Mouse (Mus musculus): ENCODE measurements around the gene Kncn. TPM values are rescaled to one million over a fixed set of nuclear protein-coding genes. Genes with fewer than 3 reads are reported as not detected.

Kncn gene
- polyA plus RNA-seq (2015; fragmentation: Nextera tagmentation; extraction: Ambion mirVana) = not detected in 2 replicates

DNA sequence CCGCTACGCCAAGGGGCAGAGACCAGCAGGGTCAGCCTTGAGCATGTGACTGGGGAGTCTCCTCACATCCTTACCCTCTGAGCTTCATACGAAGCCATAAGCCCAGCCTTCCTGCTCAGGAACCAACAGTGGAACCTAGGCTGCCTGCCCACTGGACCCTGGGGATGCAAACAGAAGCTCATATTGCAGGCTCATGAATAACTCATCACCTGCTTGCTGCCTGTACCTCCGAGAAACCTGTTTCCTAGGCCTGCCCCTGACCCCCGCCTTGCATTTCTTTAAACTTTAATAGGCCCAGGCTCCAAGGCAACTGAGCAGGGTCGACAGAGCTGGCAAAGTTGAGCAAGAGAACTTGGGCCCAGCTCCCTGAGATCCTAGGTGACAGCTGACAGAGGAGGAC is at the start of gene Kncn:
Gene Kncn (plus strand): TSS at position 379 of the 400 bp plus-strand sequence.
- DNase-seq (ENCODE audit: low spot score) = no peak

- DNase-seq (ENCODE audit: low spot score) = no peak
These were observed 48.6 kb upstream of the Kncn start for GRCm38 (mm10) chr4:115835576-115835975.

DNA sequence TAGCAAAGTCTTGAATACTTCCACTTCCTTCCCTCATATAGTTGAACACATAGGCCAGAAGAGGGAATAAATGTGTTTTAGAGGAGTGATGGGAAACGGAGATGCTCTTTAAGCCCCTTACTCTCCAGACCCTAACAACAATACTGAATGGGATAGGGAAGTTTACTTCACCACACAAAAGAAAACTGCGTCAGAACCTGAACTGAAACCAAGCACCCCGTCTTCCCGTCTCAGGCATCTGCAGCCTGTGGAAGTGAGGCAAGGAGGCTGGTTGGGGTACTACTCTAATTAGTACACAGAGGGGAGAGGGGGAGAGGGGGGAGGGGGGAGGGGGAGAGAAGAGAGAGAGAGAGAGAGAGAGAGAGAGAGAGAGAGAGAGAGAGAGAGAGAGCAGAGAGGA is 46.0 kb upstream of the Kncn start:
- peak; percentile 34 for DNase-seq (ENCODE audit: low spot score)

DNA sequence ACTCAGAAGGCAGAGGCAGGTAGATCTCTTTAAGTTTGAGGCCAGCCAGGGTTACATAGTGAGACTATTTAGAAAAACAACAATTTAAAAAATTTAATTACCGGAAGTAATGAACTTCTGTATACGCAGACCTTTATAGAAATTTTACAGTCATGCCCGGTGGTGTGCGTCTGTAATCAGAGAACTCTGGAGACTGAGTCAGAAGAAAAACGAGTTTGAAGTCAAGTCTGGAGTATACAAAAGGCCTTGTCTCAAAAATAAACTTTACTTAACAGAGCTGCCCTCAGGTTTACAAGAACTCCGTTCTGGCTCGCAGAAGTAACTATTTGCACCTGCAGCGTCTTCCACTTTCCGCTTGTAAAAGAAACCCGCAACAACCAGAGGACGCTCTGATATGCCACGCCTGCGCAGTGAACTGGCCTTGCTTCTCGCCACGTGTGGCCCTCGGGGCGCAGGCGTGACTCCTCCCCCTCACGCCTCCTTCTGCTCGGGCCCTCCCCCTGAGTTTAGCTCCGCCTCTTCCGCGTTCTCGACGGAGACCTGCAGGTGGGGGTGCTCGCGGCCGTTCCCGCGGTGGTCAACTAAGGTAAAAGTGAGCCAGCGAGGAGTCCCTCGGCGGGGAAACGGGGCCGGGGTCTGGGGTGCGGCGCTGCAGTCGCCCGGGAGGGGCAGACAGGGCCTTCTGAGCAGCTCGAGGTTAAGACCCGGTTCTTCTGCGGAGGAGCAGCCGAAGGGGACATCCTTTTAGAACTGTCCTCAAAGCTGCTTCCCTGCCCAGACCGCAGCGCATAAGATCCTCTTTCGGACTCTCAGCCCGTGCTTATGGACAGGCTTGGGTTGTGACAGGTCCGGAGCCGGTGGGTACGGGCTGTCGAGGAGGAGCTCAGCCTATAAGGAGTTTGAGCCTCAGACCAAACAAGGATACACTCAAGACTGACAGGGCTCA is 45.2 kb upstream of the Kncn start, which contains the start of gene Mknk1:
Gene Mknk1 (plus strand): TSS at position 503 of the 946 bp plus-strand sequence.
- DNase-seq (ENCODE audit: low spot score) = peak; percentile 96

DNA sequence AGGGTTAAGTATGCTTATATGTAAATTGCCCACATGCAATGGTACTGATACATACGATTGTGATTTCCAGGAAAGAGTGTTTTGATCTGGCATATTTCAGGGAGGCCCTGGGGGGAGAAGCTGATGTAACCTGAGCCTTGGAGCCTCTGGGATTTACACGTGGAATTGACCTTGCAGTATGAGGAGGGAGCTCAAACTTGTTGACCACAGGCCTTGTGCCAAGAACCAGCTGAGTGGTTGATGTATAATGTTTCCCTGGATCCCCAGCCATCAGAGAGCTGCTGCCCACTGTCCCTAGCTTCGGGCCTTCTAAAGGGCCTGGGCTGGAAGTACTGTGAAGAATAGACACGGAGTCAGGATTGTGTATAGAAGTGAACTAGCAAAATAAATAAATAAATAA is 44.2 kb upstream of the Kncn start:
- DNase-seq (ENCODE audit: low spot score) = no peak

DNA sequence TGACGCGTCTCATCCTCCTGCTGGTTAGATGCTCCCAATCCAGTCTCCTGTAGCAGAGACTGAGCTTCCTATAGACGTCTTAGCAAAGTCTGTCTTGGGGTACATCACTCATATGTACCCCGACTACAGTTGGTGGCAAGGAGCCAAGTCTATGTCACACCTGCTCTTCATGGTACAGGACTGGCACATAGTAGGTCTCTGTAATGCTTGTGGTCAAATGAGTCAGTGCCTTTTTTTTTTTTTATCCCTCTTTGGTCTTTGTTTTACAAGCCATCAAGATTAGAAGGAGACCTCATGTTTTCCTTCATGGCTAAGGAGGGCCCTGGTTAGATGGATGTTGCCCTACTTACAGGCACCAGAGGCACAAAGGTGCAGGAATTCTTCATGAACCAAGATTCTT is 43.4 kb upstream of the Kncn start:
- DNase-seq (ENCODE audit: low spot score) = no peak

DNA sequence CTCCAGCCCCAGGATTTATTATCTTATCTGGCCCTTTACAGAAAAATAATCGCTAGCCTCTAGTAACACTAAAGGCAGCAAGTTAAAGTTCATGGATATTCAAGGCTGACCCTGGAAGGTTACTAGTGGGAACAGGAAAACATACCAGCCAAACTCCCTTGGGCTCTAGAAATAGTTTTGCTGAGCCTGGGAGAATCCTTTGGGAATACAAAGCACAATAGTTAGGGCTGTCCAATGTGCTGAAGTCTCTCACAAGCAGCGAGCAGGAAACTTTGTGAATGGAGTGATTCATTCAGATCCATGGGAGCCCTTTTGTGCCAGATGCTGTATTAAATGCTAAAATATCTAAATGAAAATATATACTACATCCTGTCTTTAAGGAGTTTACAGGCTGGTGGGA is 37.5 kb upstream of the Kncn start:
- DNase-seq (ENCODE audit: low spot score) = no peak

- DNase-seq (ENCODE audit: low spot score) = no peak
These were observed 36.8 kb upstream of the Kncn start for GRCm38 (mm10) chr4:115847377-115847776.

GRCm38 (mm10) chr4:115848083-115848482 is 36.1 kb upstream of the Kncn start:
- no peak for DNase-seq (ENCODE audit: low spot score)

DNA sequence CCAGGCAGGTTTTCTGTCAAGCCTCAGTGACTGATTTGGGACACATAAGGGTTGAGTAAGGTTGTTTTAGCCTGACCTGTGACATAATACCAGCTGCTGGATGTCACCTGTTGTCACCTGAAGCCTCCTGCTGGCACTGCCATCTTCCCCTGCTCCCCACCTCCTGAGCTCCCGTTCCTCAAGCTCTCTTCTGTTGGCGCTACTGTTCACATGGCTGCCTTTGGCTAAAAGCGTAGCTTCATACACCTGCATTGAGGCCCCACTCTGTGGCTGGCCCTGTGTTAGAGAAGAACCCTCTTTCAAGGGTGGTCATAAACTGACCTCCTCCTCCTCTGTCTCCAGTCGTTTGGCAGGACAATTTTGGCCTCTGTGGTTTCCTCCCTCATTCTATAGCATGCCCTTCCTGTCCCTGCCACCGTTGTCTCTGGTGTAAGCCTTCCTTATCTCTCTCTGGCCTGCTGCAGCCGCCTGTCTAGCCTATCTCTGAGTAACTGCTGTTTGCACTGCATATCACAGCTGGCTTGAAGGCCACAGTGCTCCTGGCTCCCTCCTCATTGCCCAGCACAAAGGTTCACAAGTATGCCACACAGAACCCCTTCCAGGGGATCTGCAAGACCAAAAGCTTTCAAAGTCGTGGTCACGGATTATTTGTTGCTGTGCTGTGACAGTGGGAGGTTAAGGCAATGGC is 35.1 kb upstream of the Kncn start:
- DNase-seq (ENCODE audit: low spot score) = no peak

GRCm38 (mm10) chr4:115850111-115850510 is 34.1 kb upstream of the Kncn start:
- DNase-seq (ENCODE audit: low spot score) = no peak

GRCm38 (mm10) chr4:115850631-115851030 is 33.6 kb upstream of the Kncn start:
- no peak for DNase-seq (ENCODE audit: low spot score)

DNA sequence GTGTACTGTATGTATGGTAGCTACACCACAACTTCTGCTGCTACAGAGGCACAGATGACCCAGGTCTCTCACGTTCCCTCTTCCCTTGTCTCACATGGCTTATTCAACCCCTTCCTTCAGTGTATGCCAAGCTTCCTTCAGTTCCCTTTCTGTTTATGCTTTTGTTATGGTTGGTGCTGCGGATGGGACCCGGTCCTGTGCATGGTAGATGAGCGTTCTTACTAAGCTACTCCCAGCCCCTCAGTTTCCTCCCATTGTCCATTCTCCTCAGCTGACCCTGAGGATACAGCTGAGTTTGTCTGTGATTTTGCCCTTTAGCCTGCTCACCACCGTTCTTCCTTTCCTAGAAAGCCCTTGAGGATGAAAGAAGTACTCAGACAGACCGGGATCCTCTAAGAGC is 32.6 kb upstream of the Kncn start:
- DNase-seq (ENCODE audit: low spot score) = no peak

- DNase-seq (ENCODE audit: low spot score) = no peak
These were observed 29.1 kb upstream of the Kncn start for GRCm38 (mm10) chr4:115855100-115855499.

DNA sequence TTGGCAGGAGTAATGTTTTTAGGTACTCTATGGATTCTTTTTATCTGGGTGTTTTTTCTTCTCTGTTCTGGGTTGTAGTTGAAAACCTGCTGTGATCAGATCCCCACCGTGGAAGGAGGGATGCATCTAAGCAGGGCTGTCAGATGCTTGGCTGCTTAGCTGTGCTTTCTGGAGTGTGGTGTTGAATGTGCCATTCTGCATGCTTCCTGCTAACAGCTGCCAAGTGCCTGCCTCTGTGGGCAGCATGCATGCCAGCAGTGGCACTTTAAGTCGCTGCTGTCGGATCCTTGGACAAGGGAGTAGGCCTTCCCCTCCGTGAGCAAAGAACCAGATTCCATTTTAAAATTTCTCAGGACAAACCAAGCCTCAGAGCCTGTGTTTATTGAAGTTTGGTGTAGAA is 28.6 kb upstream of the Kncn start:
- no peak for DNase-seq (ENCODE audit: low spot score)

- DNase-seq (ENCODE audit: low spot score) = no peak
These were observed 27.9 kb upstream of the Kncn start for GRCm38 (mm10) chr4:115856282-115856681.

DNA sequence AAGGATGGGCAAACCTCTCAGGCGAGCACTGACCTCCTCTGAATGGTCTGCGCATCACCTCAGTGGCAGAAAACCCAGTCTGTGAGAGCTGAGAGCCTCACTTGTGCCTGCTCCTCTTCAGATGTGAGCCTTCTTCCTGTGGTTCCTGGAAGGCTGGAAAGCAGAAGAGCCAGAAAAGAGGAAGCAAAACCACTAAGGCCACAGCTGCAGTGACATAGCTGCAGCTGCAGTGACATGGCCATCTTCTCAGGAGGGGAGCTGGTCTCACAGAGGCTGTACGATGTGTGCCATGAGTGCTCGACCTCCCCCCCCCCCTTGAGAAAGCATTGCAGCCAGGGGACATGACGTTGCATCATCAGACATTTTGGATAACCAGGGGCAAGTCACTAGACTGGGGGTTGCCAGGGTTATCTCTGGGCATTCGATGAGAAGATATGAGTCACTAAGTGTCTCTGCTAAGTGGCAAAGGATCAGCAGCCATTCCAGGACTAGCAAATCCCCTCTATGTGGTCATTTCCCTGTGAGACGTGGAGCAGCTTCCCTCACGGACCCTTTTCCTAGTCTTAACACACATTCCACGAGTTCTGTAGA is 26.8 kb upstream of the Kncn start:
- no peak for DNase-seq (ENCODE audit: low spot score)

DNA sequence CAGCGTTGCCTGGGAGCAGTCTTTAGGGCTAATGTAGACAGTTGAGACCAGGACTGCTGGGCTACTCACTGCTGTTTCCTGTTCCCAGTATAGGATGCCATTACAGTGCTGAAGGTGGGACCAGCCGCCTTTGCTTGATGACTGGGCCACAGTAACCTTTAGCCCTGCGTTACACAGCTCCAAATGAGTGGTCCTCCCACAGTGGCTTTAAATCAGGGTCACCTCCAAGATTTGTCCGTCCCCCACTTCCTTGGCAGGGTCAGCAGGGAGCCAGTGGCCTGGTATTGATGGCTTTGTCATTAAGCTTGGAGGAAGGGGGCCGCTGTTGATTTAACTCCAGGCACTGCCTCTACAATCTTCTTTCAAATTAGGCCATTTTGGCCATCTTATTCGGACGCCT is 20.8 kb upstream of the Kncn start:
- no peak for DNase-seq (ENCODE audit: low spot score)

DNA sequence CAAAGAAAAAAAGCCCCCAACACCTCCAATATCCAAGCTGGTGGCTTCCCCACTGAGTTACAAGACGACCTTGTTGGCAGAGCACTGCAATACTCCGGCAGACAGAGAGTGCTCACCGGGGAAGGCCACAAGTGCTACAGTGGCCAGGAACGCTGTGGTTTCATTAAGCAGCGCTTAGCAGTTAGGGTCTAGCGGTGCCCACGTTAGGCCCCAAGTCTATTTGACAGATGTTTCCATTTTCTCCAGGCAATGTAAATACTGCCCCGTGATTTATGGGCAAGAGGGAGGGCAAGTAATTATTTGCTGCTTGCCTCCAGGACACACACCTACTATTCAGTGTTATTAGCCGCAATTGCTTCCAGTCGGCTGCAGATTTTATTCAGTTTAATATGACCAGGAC is 20.3 kb upstream of the Kncn start:
- no peak for DNase-seq (ENCODE audit: low spot score)

- DNase-seq (ENCODE audit: low spot score) = no peak
These were observed 14.5 kb upstream of the Kncn start for GRCm38 (mm10) chr4:115869512-115870210.

- no peak for DNase-seq (ENCODE audit: low spot score)
These were observed 11.0 kb upstream of the Kncn start for GRCm38 (mm10) chr4:115873231-115873630.
